Mouse (Mus musculus): ENCODE data around the gene Panx2. TPM values are rescaled to one million over a fixed set of nuclear protein-coding genes. Genes with fewer than 3 reads are reported as not detected.
A peak's percentile ranks its signal among the peaks of the same experiment; 100 is the strongest.

The Panx2 gene
- polyA plus RNA-seq, 1 experiment from 2014 or later = 0.44 TPM

DNA sequence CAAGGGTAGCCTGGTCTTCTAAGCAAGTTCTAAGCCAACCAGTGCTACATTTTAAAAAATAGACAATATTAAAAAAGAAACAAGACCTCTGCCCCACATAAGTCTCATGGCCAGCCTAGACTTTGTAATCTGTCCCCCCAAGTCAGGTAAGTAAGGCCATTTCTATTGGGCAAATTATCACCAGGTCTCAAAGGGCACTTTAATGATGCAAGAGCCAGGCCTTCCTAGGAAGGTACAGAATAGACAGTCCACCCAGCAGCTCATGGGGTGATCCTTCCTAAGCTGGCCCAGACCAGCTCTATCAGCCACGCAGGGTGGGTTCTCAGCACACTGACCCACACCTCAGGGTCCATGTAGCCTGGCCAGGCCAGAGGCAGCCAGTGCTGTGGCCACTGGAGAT is 24.4 kb downstream of the Panx2 start:
- Histone ChIP-seq H3K27ac (no peak overlapping the region), H3K27me3 (ENCODE audit: low read depth, poor library complexity, severe bottlenecking) (no peaks in the 10 kb centered on the region), H3K4me3 (no peak overlapping the region), H3K36me3 (peaks cover 82% of the 10 kb centered on the region), H3K4me1 (peaks cover 11% of the 10 kb centered on the region), H3K9me3 (replicated peaks) (no peaks in the 10 kb centered on the region)
- WGBS = 90% methylated on average over 1 of the region's 1 CpGs
- no peak for DNase-seq (ENCODE audit: low spot score)

DNA sequence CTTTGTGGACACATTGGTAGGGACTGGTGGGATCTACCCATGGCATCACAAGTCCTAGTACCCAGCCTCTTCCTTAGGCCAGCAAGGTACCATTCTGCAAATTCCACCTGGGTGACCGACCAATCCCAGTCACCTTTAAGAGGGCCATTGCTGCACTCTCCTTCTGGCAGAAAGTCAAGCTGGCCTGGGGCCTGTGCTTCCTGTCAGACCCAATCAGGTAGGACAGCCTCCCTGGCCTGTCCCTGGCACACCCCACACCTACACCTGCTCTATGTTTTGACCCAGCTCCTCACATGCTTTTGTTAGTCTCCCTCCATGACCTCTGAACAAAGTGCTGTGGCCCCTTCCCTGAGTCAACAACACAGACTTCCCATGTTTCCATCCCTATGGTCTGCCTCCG is 25.3 kb downstream of the Panx2 start:
- no peak for DNase-seq (ENCODE audit: low spot score)
- no peaks in the 10 kb centered on the region for H3K27me3 ChIP-seq (ENCODE audit: low read depth, poor library complexity, severe bottlenecking)
- H3K36me3 ChIP-seq = peaks cover 74% of the 10 kb centered on the region
- H3K4me3 ChIP-seq = no peak overlapping the region
- 90% methylated on average over 2 of the region's 2 CpGs for WGBS
- no peaks in the 10 kb centered on the region for H3K9me3 ChIP-seq (replicated peaks)
- peaks cover 16% of the 10 kb centered on the region for H3K4me1 ChIP-seq
- no peak overlapping the region for H3K27ac ChIP-seq

DNA sequence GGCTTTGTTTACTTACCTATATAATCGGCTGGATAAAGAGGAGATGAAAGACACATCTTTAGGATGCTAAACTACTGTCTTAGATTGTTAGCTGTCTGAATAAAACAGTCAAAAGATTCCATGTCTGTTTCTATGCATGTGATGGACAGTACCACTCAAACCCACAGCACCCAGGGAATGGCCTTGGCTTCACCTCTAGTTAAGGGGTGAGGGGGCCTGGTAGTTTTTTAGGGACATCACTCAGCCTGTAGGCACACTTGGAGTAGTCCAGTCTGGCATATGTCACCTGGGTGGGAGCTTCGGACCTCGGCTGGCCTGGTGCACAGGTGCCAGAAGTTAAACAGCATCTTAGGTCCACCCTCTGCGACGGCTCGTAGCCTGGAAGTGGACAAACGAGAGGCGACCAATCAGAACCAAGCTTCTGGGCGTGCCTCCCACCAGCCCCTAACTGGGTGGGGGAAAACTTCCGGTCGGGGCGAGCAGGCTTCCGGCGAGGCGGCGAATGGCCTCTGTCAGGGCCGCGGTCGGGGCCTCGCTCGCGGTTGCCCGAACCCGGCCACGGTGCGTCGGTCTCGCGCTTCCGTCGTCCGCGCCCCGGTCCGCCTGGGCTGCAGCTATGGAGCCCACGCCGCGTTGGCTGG is 29.2 kb downstream of the Panx2 start, which contains the start of gene Selenoo:
Selenoo (plus strand) TSS at position 478 of the 641 bp plus-strand sequence.
- 3% methylated on average over 38 of the region's 38 CpGs for WGBS
- DNase-seq (ENCODE audit: low spot score) = peak; percentile 92
- H3K4me3 ChIP-seq = peak within 1 kb of the TSS; percentile 92
- no peaks in the 10 kb centered on the region for H3K27me3 ChIP-seq (ENCODE audit: low read depth, poor library complexity, severe bottlenecking)
- H3K9me3 ChIP-seq (replicated peaks) = no peaks in the 10 kb centered on the region
- peak within 1 kb of the TSS; percentile 89 for H3K27ac ChIP-seq
- peaks cover 54% of the 10 kb centered on the region for H3K36me3 ChIP-seq
- peaks cover 26% of the 10 kb centered on the region for H3K4me1 ChIP-seq

DNA sequence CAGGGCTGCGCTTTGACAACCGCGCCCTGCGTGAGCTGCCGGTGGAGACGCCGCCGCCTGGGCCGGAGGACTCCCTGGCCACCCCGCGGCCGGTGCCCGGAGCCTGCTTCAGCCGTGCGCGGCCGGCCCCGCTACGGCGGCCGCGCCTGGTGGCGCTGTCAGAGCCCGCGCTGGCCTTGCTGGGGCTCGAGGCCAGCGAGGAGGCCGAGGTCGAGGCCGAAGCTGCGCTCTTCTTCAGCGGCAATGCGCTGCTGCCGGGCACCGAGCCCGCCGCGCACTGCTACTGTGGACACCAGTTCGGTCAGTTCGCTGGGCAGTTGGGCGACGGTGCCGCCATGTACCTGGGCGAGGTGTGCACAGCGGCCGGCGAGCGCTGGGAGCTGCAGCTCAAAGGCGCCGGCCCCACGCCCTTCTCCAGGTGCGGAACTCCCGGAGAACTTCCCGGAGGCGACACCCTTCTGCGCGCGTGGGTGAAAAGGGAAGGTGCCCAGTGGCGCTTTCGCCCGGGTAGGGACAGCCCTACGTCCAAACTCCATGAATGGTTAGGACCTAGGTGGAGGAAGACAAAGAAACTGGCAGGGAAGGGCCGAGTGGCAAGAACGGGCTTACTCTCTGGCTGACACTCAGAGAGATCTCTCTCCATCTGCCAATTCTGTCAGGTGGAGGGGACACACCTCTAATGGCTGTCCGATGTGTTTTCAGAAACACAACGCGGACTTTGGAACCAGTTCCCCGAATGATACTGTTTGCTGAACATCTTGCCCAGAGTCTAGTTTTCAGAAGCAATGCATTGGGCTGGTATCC is 29.9 kb downstream of the Panx2 start:
- Histone ChIP-seq H3K27ac (peak overlapping the region; percentile 89), H3K36me3 (peaks cover 54% of the 10 kb centered on the region), H3K4me3 (peak overlapping the region; percentile 92), H3K27me3 (ENCODE audit: low read depth, poor library complexity, severe bottlenecking) (no peaks in the 10 kb centered on the region), H3K4me1 (peaks cover 26% of the 10 kb centered on the region), H3K9me3 (replicated peaks) (no peaks in the 10 kb centered on the region)
- no peak for DNase-seq (ENCODE audit: low spot score)
- WGBS = 4% methylated on average over 68 of the region's 68 CpGs

DNA sequence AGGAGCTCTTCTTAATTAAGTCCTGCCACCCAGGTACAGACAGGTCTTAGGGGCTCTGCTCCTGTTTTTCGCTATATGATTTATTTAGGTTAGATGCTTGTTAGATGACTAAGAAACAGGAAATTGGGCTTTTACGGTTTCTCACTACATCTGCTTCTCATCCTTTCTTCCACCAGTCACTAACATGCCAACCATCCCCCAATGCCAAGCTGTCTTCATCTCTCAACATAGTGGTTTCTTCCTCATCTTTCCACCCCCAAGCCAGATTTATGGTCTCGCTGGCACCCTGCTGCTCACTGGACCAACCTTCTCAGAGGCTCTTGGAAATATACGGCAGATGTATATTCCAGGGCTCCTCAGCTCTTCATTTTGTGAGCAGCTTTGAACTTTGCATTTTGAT is 31.1 kb downstream of the Panx2 start:
- 69% methylated on average over 4 of the region's 4 CpGs for WGBS
- H3K4me3 ChIP-seq = no peak overlapping the region
- peaks cover 26% of the 10 kb centered on the region for H3K4me1 ChIP-seq
- no peak for DNase-seq (ENCODE audit: low spot score)
- H3K36me3 ChIP-seq = peaks cover 54% of the 10 kb centered on the region
- H3K27me3 ChIP-seq (ENCODE audit: low read depth, poor library complexity, severe bottlenecking) = no peaks in the 10 kb centered on the region
- no peak overlapping the region for H3K27ac ChIP-seq
- no peaks in the 10 kb centered on the region for H3K9me3 ChIP-seq (replicated peaks)

DNA sequence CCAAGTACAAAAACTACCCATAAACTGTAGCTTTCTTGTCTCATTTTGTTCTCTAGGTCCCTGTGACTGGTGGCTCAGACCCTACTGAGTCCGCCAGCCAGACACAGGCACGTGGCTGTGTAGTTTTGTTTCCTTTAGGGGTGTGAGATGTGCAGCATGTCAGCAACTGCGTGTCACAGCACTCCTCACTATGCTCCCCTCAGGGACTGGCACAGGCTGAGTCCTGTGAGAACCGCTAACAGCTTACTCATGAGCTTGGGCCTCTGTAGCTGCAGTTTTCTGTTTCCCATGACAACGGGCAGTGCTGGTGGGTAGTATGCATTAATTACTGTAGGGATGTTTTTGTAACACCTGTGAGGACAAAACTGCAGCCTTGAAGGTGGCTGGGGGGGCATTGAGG is 32.6 kb downstream of the Panx2 start:
- peaks cover 54% of the 10 kb centered on the region for H3K36me3 ChIP-seq
- H3K27ac ChIP-seq = no peak overlapping the region
- no peak for DNase-seq (ENCODE audit: low spot score)
- 83% methylated on average over 5 of the region's 5 CpGs for WGBS
- no peaks in the 10 kb centered on the region for H3K9me3 ChIP-seq (replicated peaks)
- peaks cover 26% of the 10 kb centered on the region for H3K4me1 ChIP-seq
- H3K27me3 ChIP-seq (ENCODE audit: low read depth, poor library complexity, severe bottlenecking) = no peaks in the 10 kb centered on the region
- H3K4me3 ChIP-seq = no peak overlapping the region

DNA sequence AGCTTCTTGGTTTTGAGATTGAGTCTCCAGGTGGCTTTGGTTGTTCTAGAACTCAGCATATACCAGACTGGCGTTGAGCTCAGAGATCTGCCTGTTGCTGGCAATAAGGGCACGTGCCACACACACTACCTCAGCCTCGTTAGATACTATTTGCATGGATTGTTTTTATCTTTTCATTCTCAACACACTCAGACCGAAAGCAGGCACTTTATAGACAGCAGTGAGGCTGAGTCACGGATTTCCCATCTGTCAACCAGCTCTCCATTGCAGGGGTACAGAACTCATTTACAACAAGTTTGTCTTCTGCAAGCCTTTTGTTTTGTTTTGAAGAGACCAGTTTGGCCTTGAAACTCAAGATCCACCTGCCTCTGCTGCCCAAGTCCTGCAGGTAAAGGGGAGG is 37.9 kb downstream of the Panx2 start:
- whole genome bisulfite sequencing = 94% methylated on average over 5 of the region's 5 CpGs
- DNase-seq (ENCODE audit: low spot score) = no peak
- H3K4me1 ChIP-seq = no peaks in the 10 kb centered on the region
- no peaks in the 10 kb centered on the region for H3K27me3 ChIP-seq (ENCODE audit: low read depth, poor library complexity, severe bottlenecking)
- peaks cover 100% of the 10 kb centered on the region for H3K36me3 ChIP-seq
- no peak overlapping the region for H3K4me3 ChIP-seq
- H3K9me3 ChIP-seq (replicated peaks) = no peaks in the 10 kb centered on the region
- H3K27ac ChIP-seq = no peak overlapping the region

DNA sequence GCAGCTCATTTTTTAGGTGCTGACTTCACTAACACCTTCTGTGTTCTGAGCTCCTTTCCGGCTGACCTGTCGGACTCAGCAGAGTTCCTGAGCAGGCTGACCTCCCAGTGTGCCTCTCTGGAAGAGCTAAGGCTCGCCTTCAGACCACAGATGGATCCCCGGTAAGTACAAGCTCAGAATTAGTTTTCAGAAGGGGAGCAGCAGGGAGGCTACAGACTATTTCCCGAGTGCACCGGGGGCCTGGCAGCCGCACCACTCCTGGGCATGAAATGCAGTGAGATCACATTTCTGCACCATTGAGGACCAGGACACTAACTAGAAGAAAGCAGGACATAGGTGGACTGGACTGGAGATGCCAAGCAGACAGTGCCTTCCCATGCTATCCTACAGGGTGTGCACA is 39.1 kb downstream of the Panx2 start:
- Histone ChIP-seq H3K4me1 (no peaks in the 10 kb centered on the region), H3K9me3 (replicated peaks) (no peaks in the 10 kb centered on the region), H3K27me3 (ENCODE audit: low read depth, poor library complexity, severe bottlenecking) (no peaks in the 10 kb centered on the region), H3K27ac (no peak overlapping the region), H3K4me3 (no peak overlapping the region), H3K36me3 (peaks cover 100% of the 10 kb centered on the region)
- DNase-seq (ENCODE audit: low spot score) = no peak
- WGBS = 93% methylated on average over 7 of the region's 7 CpGs

DNA sequence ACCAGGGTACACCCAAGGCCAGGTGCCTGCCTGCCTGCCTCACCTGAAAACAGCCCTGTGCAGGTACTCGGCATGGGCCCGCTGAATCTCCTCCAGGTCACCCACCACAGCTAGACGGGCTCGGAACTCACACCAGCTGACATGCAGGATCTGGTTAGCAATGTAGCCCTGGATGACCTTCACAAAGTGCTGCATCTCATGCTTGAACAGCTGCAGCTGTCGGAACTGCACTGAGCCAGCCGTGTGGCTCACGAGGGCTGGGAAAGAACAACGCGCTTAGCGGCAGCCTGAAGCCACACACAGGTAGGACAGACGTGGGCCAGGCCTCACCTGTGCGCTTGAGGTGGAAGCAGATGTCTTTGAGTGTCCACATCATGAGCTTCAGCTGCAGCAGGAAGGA is 41.3 kb downstream of the Panx2 start:
- H3K27me3 ChIP-seq (ENCODE audit: low read depth, poor library complexity, severe bottlenecking) = no peaks in the 10 kb centered on the region
- H3K9me3 ChIP-seq (replicated peaks) = no peaks in the 10 kb centered on the region
- no peaks in the 10 kb centered on the region for H3K4me1 ChIP-seq
- H3K27ac ChIP-seq = no peak overlapping the region
- H3K36me3 ChIP-seq = peaks cover 100% of the 10 kb centered on the region
- 96% methylated on average over 12 of the region's 12 CpGs for WGBS
- H3K4me3 ChIP-seq = no peak overlapping the region
- no peak for DNase-seq (ENCODE audit: low spot score)

DNA sequence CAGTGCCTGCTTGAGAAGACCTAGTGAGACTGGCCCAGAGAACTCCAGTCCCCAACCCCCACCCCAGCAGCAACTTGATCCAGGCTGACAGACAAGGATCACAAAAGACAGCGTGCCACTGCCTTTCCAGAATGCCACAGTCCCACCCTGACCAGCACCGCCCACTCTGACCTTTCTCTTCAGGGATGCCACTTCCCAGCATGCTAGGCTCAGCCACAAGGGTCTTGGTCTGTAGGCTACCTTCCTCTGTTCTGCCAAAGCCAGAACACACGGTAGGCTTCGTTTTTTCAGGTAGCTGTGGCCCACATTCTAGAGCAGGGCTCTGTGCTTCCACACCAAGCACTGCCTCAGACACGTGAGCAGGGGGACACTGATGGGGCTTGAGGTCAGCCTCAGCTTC is 43.1 kb downstream of the Panx2 start:
- no peaks in the 10 kb centered on the region for H3K9me3 ChIP-seq (replicated peaks)
- H3K4me3 ChIP-seq = no peak overlapping the region
- peaks cover 100% of the 10 kb centered on the region for H3K36me3 ChIP-seq
- no peak overlapping the region for H3K27ac ChIP-seq
- H3K27me3 ChIP-seq (ENCODE audit: low read depth, poor library complexity, severe bottlenecking) = no peaks in the 10 kb centered on the region
- H3K4me1 ChIP-seq = no peaks in the 10 kb centered on the region
- WGBS = 91% methylated on average over 5 of the region's 5 CpGs
- DNase-seq (ENCODE audit: low spot score) = no peak

DNA sequence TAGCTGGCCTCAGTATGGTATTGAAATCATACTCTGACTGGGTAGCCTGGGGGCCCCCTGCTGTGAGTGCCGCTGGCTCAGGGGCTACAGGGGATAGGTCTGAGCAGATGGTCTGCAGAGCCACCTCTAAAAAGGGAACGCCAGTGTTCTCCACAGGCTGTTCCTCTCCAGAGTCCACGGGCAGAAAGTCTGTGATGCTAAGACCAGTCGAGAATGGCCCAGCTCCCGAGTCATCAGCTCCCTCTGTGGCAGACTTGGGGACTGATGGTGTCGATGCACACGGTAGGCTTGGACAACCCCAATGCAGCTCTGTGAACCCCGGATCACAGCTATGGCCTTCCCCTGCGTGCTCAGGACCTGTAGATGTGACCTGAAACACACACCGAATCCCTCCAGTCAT is 44.4 kb downstream of the Panx2 start:
- Histone ChIP-seq H3K4me1 (no peaks in the 10 kb centered on the region), H3K36me3 (peaks cover 100% of the 10 kb centered on the region), H3K4me3 (no peak overlapping the region), H3K27me3 (ENCODE audit: low read depth, poor library complexity, severe bottlenecking) (no peaks in the 10 kb centered on the region), H3K27ac (no peak overlapping the region), H3K9me3 (replicated peaks) (no peaks in the 10 kb centered on the region)
- DNase-seq (ENCODE audit: low spot score) = no peak
- 90% methylated on average over 10 of the region's 10 CpGs for WGBS

DNA sequence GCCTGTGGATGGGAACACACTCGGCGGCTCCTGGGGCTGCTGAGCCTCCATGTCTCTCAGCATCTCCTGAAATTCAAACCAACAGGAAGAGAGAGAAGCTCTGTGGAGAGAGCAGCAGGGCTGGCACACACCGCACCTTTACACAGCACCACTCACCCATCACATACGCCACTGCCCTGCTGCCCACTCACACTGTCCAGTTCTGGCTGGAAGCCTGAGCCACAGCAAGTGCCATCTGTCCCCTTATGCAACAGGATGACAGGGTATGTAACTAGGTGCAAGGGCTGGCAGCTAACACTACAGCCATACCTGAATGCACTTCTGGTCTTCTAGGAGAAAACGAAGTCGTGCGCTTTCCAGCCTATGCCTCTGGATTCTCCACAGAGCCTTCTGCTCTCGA is 44.9 kb downstream of the Panx2 start:
- H3K27me3 ChIP-seq (ENCODE audit: low read depth, poor library complexity, severe bottlenecking) = no peaks in the 10 kb centered on the region
- H3K27ac ChIP-seq = no peak overlapping the region
- 96% methylated on average over 8 of the region's 8 CpGs for WGBS
- no peaks in the 10 kb centered on the region for H3K9me3 ChIP-seq (replicated peaks)
- DNase-seq (ENCODE audit: low spot score) = no peak
- no peaks in the 10 kb centered on the region for H3K4me1 ChIP-seq
- H3K36me3 ChIP-seq = peaks cover 100% of the 10 kb centered on the region
- H3K4me3 ChIP-seq = no peak overlapping the region

DNA sequence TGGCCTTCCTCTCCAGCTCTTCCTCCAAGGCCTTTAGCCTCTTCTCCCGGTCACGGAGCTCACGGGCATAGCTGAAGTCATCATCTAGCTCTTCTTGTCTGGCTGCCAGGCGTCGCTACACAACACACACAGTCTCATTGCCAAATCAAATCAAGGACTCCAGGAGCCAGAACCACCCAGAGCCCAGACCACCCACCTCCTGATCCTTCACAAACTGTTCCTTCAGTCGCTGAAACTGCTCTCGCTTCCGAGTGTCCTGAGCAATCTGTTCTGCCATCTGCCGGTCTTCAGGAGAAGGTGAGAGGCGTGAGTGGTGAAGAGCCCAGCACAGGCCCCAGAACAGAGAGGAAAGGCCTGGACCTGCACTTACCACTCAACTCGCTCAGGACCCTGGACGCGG is 46.5 kb downstream of the Panx2 start:
- no peaks in the 10 kb centered on the region for H3K27me3 ChIP-seq (ENCODE audit: low read depth, poor library complexity, severe bottlenecking)
- no peak for DNase-seq (ENCODE audit: low spot score)
- peaks cover 100% of the 10 kb centered on the region for H3K36me3 ChIP-seq
- no peak overlapping the region for H3K4me3 ChIP-seq
- no peaks in the 10 kb centered on the region for H3K9me3 ChIP-seq (replicated peaks)
- 92% methylated on average over 13 of the region's 13 CpGs for WGBS
- H3K27ac ChIP-seq = no peak overlapping the region
- no peaks in the 10 kb centered on the region for H3K4me1 ChIP-seq

Measured in limb, embryonic 10.5 days (tissue).